In the genomic region with DNA sequence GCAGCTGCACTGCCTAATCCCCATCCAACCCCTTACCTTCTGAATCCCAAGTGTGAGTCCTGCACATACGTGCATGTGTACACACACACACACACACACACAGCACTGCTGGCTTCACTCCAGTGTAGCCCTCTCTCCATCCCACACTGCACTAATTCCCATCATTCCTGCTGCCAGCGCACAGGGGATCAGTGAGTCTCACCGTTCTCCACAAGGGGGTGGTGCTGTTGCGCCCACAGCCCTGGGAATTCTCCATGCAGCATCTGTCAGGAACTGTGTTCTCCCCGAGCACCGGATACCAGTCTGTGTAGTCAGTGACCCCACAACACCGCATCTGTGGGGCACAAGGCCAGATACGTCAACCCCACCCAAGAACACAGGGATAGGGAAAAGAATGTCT, we compare ENCODE assay signal across 8 mouse cellular contexts.
A peak's percentile ranks its signal among the peaks of the same experiment; 100 is the strongest.
DNase-seq lines count a peak whose midpoint lies in the region; ATAC-seq lines count a peak whose summit lies in the region.

No protein-coding gene starts in this region.

- intact Hi-C loops in left cerebral cortex, postnatal 4 days (cut with DNase I) = loop anchor here (5.0 kb wide), 3 partner anchors 62 to 177 kb away; partner anchors contain the start of gene Tspan9

- H3K27ac ChIP-seq in hindbrain, embryonic 11.5 days (ENCODE audit: low read depth, low read length) = no peak overlapping the region
- H3K27ac ChIP-seq in hindbrain, embryonic 12.5 days = no peak overlapping the region
- H3K27ac ChIP-seq in forebrain, embryonic 15.5 days (replicated peaks) = no peak overlapping the region

- no peak overlapping the region for H3K9ac ChIP-seq in hindbrain, embryonic 11.5 days (ENCODE audit: low read depth, low read length)
- no peak overlapping the region for H3K9ac ChIP-seq in hindbrain, embryonic 12.5 days
- H3K9ac ChIP-seq in forebrain, embryonic 15.5 days (replicated peaks) = no peak overlapping the region

- no peaks in the 10 kb centered on the region for H3K4me1 ChIP-seq in hindbrain, embryonic 11.5 days (replicated peaks; ENCODE audit: control insufficient read depth, insufficient read depth, low read length)
- peaks cover 18% of the 10 kb centered on the region for H3K4me1 ChIP-seq in hindbrain, embryonic 12.5 days
- H3K4me1 ChIP-seq in forebrain, embryonic 15.5 days = no peaks in the 10 kb centered on the region

- WGBS in hindbrain, embryonic 11.5 days = 46% methylated on average over 8 of the region's 8 CpGs
- 46% methylated on average over 8 of the region's 8 CpGs for WGBS in hindbrain, embryonic 12.5 days
- WGBS in forebrain, embryonic 15.5 days = 42% methylated on average over 8 of the region's 8 CpGs

- no peaks in the 10 kb centered on the region for H3K27me3 ChIP-seq in hindbrain, embryonic 11.5 days (ENCODE audit: control insufficient read depth, insufficient read depth, low read length)
- no peaks in the 10 kb centered on the region for H3K27me3 ChIP-seq in hindbrain, embryonic 12.5 days
- H3K27me3 ChIP-seq in forebrain, embryonic 15.5 days = no peaks in the 10 kb centered on the region

- H3K4me3 ChIP-seq in hindbrain, embryonic 11.5 days (ENCODE audit: low read depth, low read length) = no peak overlapping the region
- H3K4me3 ChIP-seq in hindbrain, embryonic 12.5 days = no peak overlapping the region
- no peak overlapping the region for H3K4me3 ChIP-seq in forebrain, embryonic 15.5 days

- H3K4me2 ChIP-seq in hindbrain, embryonic 11.5 days (replicated peaks; ENCODE audit: low read depth, low read length) = no peak overlapping the region
- no peak overlapping the region for H3K4me2 ChIP-seq in hindbrain, embryonic 12.5 days (replicated peaks)
- H3K4me2 ChIP-seq in forebrain, embryonic 15.5 days (replicated peaks) = no peak overlapping the region

- peak; percentile 55 for DNase-seq in hindbrain, embryonic 11.5 days (ENCODE audit: low spot score)
- peak; percentile 28 for DNase-seq in WW6 (ENCODE audit: low read depth, low spot score)
- DNase-seq in left cerebral cortex, postnatal 4 days = peak; percentile 55
- DNase-seq in urinary bladder, postnatal 4 days (ENCODE audit: low spot score in 2 of 2) = no peak
- DNase-seq in kidney, adult 8-10 months = no peak
- no peak for DNase-seq in natural killer cell, adult 2 months (ENCODE audit: low spot score in 2 of 2)

- ATAC-seq in hindbrain, embryonic 11.5 days (ENCODE audit: low FRiP score) = peak; percentile 16; the same call in 1 of the 2 replicates
- no peak; the same call in 1 of the 2 replicates for ATAC-seq in hindbrain, embryonic 12.5 days (ENCODE audit: low FRiP score)
- 0 out of 2 replicates have a peak, but pooled peaks have one; percentile 21 for ATAC-seq in forebrain, embryonic 15.5 days (replicated peaks)

- H3K36me3 ChIP-seq in hindbrain, embryonic 11.5 days (ENCODE audit: control insufficient read depth, insufficient read depth, low read length) = no peaks in the 10 kb centered on the region
- H3K36me3 ChIP-seq in hindbrain, embryonic 12.5 days = peaks cover 13% of the 10 kb centered on the region; the same call in 1 of the 2 replicates
- H3K36me3 ChIP-seq in forebrain, embryonic 15.5 days = no peaks in the 10 kb centered on the region

- H3K9me3 ChIP-seq in hindbrain, embryonic 11.5 days (ENCODE audit: control insufficient read depth, low read length) = no peaks in the 10 kb centered on the region
- H3K9me3 ChIP-seq in hindbrain, embryonic 12.5 days (replicated peaks) = no peaks in the 10 kb centered on the region
- H3K9me3 ChIP-seq in forebrain, embryonic 15.5 days = no peaks in the 10 kb centered on the region

Comparison
In these comparisons a context has a peak if more than half of its experiments do, and no peak if none do; other contexts are left out.
1. DNase-seq: peak in hindbrain, embryonic 11.5 days (single experiment), WW6 (single experiment) and left cerebral cortex, postnatal 4 days (single experiment); none in urinary bladder, postnatal 4 days (0 of 2), kidney, adult 8-10 months (0 of 2) and natural killer cell, adult 2 months (0 of 2).